Mouse (Mus musculus): ENCODE data around the gene Gpr88. TPM values are rescaled to one million over a fixed set of nuclear protein-coding genes. Genes with fewer than 3 reads are reported as not detected.

The Gpr88 gene
- 1.2 TPM for polyA plus RNA-seq (2014; fragmentation: Illumina TruSeq; extraction: RNeasy Lipid Tissue Mini Kit (QIAGEN cat#74804); ENCODE audit: low read depth, low replicate concordance)

GRCm38 (mm10) chr3:116253077-116253531 lies at the start of gene Gpr88:
Gene Gpr88, minus strand, starts transcription at chr3:116253503.

Other genes starting within 250 kb of the Gpr88 start
- 9.3 TPM for gene Slc30a7, start 246.1 kb downstream of the Gpr88 start, polyA plus RNA-seq (2014; fragmentation: Illumina TruSeq; extraction: RNeasy Lipid Tissue Mini Kit (QIAGEN cat#74804); ENCODE audit: low read depth, low replicate concordance)
- 23.2 TPM for gene Extl2, start 246.0 kb downstream of the Gpr88 start, polyA plus RNA-seq (2014; fragmentation: Illumina TruSeq; extraction: RNeasy Lipid Tissue Mini Kit (QIAGEN cat#74804); ENCODE audit: low read depth, low replicate concordance)
- 104 TPM for gene Vcam1, start 123.8 kb downstream of the Gpr88 start, polyA plus RNA-seq (2014; fragmentation: Illumina TruSeq; extraction: RNeasy Lipid Tissue Mini Kit (QIAGEN cat#74804); ENCODE audit: low read depth, low replicate concordance)
- 236 TPM for gene Cdc14a, start 170.5 kb upstream of the Gpr88 start, polyA plus RNA-seq (2014; fragmentation: Illumina TruSeq; extraction: RNeasy Lipid Tissue Mini Kit (QIAGEN cat#74804); ENCODE audit: low read depth, low replicate concordance)